Mouse (Mus musculus): ENCODE data around the gene Tsr2. TPM values are rescaled to one million over a fixed set of nuclear protein-coding genes. Genes with fewer than 3 reads are reported as not detected.

Tsr2 gene
- total RNA-seq (2021): 10 to 100 TPM; 13.7 to 16.4 TPM
- long read RNA-seq, experiment 1, partial matches to known transcripts: 1 of 6 reads
- long read RNA-seq, experiment 1, other reads (novel, unspliced or antisense): 1 of 6 reads
- long read RNA-seq, experiment 2, partial matches to known transcripts: 0 of 1 reads
- long read RNA-seq, experiment 2, other reads (novel, unspliced or antisense): 0 of 1 reads

DNA sequence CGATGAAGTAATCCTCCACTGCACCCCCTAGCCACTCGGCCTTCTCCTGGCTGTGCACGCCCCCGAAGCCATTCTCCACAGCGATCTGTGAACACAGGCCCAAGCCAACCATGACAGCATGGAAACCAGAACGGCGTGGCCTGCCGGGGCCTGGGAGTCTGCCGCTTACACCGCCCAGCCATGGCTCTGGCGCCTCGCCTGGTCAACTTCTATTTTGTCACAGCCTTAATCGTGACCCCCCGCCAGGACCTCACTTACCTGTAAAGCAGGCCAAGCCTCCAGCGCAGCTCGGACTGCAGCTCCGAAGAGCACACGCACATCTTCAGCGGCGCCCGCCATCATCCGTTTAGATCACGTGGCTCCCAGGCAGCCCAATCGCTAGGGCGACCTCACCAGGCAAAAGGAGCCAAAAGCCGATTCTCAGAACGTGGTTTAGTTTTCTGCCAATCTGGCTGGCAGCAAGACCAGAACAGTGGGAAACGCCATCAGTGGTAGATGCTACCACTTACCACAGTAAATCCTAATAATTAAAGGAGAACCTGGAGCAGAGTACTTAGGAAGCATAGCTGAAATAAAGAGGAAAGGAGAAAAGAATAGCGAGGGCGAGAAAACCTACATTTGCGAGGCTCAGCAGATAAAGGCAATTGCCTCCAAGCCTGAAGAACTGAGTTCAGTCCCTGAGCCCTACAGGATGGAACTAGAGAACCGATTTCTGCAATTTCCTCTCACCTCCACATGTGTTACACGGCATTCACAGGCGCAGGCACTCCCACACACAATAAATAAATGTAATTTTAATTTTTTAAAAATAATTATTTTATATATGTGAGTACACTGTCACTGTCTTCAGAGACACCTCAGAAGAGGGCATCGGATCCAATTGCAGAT is at the start of gene Tsr2:
Gene Tsr2 (minus strand): TSS at position 373 of the 888 bp plus-strand sequence.
- DNase-seq: peak; percentile 73 to 81

- DNase-seq: peak in 1 of 2 experiments; percentile 2
Measured at GRCm38 (mm10) chrX:151132785-151133184, 36.4 kb upstream of the Tsr2 start.

- DNase-seq: no peak
Measured at GRCm38 (mm10) chrX:151130493-151130892, 34.1 kb upstream of the Tsr2 start.

- DNase-seq: no peak
Measured at GRCm38 (mm10) chrX:151123933-151124332, 27.6 kb upstream of the Tsr2 start.

- peak in 1 of 2 experiments; percentile 29 for DNase-seq
Measured at GRCm38 (mm10) chrX:151117432-151117831, 21.1 kb upstream of the Tsr2 start.

DNA sequence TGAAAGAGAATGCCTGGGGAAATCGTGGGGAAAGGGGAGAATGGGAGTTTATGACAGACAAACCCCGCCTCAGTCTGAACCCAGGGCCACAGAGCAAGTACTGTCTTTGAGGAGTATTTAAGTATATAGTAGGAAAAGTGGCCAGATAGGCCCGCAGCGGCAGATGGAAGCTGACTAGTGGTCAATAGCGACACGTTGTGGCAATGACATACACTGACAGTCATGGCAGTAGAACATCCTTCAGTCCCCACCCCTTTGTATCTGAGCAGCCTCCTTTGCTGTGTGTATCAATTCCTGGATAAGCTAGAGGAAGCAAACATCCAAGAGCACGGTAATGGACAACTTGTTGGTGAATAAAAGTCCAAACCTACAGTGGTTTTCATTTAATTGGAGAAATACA is 20.5 kb upstream of the Tsr2 start:
- DNase-seq: peak; percentile 26 to 29

- no peak for DNase-seq
Measured at GRCm38 (mm10) chrX:151107301-151108067, 11.1 kb upstream of the Tsr2 start.

DNA sequence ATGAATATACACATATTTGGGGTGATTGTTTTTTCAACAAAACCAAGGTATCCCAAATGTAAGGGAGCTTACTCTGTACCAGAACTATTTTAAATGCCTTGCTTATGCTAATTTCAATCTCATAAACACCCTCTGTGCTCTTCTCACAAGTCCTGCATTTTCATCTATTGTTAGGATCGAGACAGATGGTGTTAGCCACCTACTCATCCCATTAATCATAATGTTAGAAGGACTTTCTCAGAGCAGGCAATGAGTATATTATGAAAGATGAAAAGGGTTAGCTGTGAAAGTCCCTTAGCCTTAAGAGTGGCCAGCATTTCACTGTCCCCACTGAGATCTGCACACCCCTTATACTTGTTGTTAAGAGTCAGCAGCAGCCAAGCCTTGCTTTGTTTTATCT is 8.9 kb downstream of the Tsr2 start:
- DNase-seq: no peak

DNA sequence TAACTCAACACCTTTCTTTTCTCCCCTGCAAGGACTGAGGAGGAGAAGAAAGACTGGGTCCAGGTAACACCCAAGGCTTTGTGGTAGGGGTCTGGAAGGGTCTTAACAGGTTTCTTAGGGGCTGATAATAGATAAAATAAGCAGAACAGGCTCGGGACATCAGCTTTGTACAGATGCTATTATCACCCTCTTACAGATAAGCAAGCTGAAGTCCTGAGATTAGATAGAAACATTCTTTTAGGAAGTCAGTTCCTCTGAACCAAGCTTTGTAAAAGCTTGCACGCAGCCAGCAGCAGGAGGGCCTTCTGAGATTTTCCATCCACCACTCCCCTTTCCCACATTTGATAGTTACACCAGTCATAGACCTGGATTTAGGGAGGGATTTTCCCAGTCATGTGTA is 10.7 kb downstream of the Tsr2 start:
- no peak for DNase-seq

DNA sequence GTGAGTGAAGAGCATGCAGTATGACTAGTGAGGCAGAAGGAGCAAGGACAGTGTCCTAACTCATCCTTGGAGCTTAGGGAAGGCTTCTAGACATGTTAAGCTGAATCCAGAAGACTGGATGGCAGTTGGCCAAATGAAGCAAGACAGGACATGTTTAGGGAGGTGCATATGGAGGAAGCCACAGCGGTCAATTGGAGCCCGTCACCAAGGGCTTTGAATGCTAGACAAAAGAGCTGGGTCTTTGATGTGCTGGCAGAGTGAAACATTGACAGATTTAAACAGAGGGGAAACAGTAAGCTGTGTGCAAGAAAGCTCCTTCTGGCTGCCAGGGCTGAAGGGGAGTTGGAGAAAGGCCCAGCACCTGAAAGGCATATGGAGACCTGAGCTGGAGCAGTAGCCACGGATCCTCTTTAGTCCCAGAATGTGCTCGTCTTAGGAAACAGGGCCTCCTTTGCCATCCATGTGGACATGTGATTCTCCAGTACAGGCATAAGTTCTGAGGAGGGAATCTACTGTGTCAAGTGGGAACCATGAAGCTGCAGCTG is 19.3 kb downstream of the Tsr2 start:
- no peak for DNase-seq

- DNase-seq: no peak
Measured at GRCm38 (mm10) chrX:151076007-151076406, 20.3 kb downstream of the Tsr2 start.

- no peak for DNase-seq
Measured at GRCm38 (mm10) chrX:151067876-151068275, 28.5 kb downstream of the Tsr2 start.

DNA sequence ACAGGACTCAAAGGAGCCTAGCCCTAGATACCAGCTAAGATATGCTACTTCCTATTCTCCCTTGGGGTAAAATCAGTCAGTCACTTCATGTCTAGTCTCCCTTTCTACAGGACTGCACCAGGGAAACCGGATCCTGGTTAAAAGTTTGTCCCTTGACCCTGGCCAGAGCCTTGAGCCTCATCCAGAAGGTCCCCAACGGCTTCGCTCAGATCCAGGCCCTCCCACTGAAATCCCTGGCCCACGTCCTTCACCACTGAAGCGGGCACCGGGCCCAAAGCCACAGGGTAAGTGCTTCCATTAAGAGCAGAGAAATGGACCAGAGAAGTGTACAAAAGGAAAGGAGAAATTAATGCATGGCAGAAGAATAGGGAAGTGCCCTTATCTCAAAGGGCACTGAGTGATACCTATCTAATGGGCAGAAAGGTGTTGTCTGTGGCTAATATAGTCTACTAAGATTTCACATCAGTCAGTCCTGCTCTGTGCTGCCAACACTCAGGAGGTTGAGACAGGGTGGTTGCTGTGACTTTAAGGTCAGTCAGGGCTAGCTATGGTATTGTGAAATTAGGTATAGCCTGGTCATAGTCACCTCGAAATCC is 30.2 kb downstream of the Tsr2 start:
- DNase-seq: no peak

DNA sequence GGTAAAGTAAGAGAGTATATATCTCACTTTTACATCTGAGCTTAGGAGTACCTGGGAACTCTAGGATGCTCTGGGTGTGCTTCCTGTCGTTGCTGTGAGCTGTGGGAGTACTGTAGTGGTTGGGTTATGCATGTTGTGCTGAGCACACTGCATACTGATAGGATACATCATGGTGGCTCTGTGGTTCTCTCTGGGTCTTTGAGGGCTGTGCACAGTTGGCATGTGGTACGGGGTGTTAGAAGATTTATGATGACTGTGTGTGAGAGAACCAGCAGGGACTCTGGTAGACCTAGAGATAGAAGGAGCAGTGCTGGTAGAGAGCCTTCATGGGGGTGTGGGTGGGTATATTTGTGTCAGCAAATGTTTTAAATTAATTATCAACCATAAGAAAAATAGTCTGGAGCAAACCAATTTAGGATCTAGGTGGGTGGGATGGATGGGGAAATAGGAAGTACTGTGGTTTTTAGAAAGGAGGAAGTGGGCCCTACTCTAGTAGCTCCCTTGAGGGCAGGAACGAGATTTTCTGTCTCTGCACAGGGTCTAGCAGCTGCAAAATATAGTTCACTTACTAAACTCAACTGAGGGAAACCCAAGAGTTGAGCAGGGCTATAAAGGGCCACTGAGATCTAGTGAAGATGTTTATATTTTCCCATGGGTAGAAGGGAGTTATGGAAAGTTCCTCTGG is 34.6 kb downstream of the Tsr2 start:
- no peak for DNase-seq

GRCm38 (mm10) chrX:151059346-151059745 is 37.0 kb downstream of the Tsr2 start:
- DNase-seq: peak; percentile 47 to 51

- DNase-seq: peak; percentile 57 to 63
Measured at GRCm38 (mm10) chrX:151055559-151055958, 40.8 kb downstream of the Tsr2 start.

DNA sequence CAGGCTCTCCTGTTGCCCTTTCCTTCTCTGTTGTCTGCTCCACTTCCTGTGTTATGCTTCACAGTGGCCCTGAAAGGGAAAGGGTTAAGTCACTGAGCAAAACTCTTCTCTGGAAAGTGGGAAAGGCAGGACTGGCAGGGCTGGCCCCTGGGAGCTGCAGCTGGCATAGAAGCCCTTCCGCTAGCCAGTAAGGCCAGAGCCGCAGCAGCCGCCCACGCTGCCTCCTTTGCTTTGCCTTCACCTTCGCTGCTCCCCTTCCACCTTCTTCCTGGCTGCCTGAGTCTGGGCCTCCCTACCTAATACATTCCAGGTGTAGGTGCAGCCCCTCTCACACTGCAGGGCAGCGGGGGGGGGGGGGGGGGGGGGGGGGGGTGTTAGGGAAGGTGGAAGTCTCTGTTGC is 41.9 kb downstream of the Tsr2 start:
- no peak for DNase-seq

- no peak for DNase-seq
Measured at GRCm38 (mm10) chrX:151050337-151050736, 46.0 kb downstream of the Tsr2 start.

GRCm38 (mm10) chrX:151049661-151050215 is 46.6 kb downstream of the Tsr2 start:
- no peak for DNase-seq

GRCm38 (mm10) chrX:151047431-151048058 is 48.8 kb downstream of the Tsr2 start:
- DNase-seq: peak; percentile 34 to 42
